Mouse (Mus musculus): ENCODE data around the gene Lmo1. TPM values are rescaled to one million over a fixed set of nuclear protein-coding genes. Genes with fewer than 3 reads are reported as not detected.

The Lmo1 gene
- polyA plus RNA-seq, 1 experiment from 2014 or later: 5.2 TPM

GRCm38 (mm10) chr7:109165931-109166585, 8.9 kb downstream of the Lmo1 start:
- Histone ChIP-seq H3K27ac (ENCODE audit: low read length) (no peak overlapping the region), H3K4me1 (ENCODE audit: control insufficient read depth, insufficient read depth, low read length) (no peaks in the 10 kb centered on the region), H3K9me3 (replicated peaks; ENCODE audit: control insufficient read depth, low read length) (no peaks in the 10 kb centered on the region), H3K27me3 (ENCODE audit: control insufficient read depth, insufficient read depth, low read length) (peaks cover 20% of the 10 kb centered on the region), H3K36me3 (ENCODE audit: control insufficient read depth, insufficient read depth, low read length) (no peaks in the 10 kb centered on the region), H3K9ac (ENCODE audit: low read length) (no peak overlapping the region), H3K4me3 (replicated peaks; ENCODE audit: low read length) (no peak overlapping the region), H3K4me2 (ENCODE audit: low read depth, low read length) (no peak overlapping the region)
- ATAC-seq (ENCODE audit: insufficient read depth, low FRiP score): no peak
- WGBS: 65% methylated on average over 17 of the region's 17 CpGs

- ATAC-seq (ENCODE audit: insufficient read depth, low FRiP score): no peak
- Histone ChIP-seq H3K4me1 (ENCODE audit: control insufficient read depth, insufficient read depth, low read length) (no peaks in the 10 kb centered on the region), H3K27me3 (ENCODE audit: control insufficient read depth, insufficient read depth, low read length) (no peaks in the 10 kb centered on the region), H3K9ac (ENCODE audit: low read length) (no peak overlapping the region), H3K36me3 (ENCODE audit: control insufficient read depth, insufficient read depth, low read length) (no peaks in the 10 kb centered on the region), H3K4me3 (replicated peaks; ENCODE audit: low read length) (no peak overlapping the region), H3K27ac (ENCODE audit: low read length) (no peak overlapping the region), H3K9me3 (replicated peaks; ENCODE audit: control insufficient read depth, low read length) (no peaks in the 10 kb centered on the region), H3K4me2 (ENCODE audit: low read depth, low read length) (no peak overlapping the region)
- 73% methylated on average over 11 of the region's 11 CpGs for WGBS
These were observed 20.7 kb downstream of the Lmo1 start for GRCm38 (mm10) chr7:109154331-109154730.

- Histone ChIP-seq H3K4me2 (ENCODE audit: low read depth, low read length) (no peak overlapping the region), H3K27ac (ENCODE audit: low read length) (no peak overlapping the region), H3K36me3 (ENCODE audit: control insufficient read depth, insufficient read depth, low read length) (no peaks in the 10 kb centered on the region), H3K9ac (ENCODE audit: low read length) (no peak overlapping the region), H3K4me1 (ENCODE audit: control insufficient read depth, insufficient read depth, low read length) (no peaks in the 10 kb centered on the region), H3K27me3 (ENCODE audit: control insufficient read depth, insufficient read depth, low read length) (no peaks in the 10 kb centered on the region), H3K4me3 (replicated peaks; ENCODE audit: low read length) (no peak overlapping the region), H3K9me3 (replicated peaks; ENCODE audit: control insufficient read depth, low read length) (no peaks in the 10 kb centered on the region)
- WGBS: 63% methylated on average over 5 of the region's 5 CpGs
- no peak for ATAC-seq (ENCODE audit: insufficient read depth, low FRiP score)
These were observed 21.5 kb downstream of the Lmo1 start for GRCm38 (mm10) chr7:109153538-109153937.

- H3K4me2 ChIP-seq (ENCODE audit: low read depth, low read length): no peak overlapping the region
- 88% methylated on average over 4 of the region's 4 CpGs for WGBS
These were observed 23.9 kb downstream of the Lmo1 start for GRCm38 (mm10) chr7:109151088-109151487.

GRCm38 (mm10) chr7:109145211-109145610, 29.8 kb downstream of the Lmo1 start:
- Histone ChIP-seq H3K27me3 (ENCODE audit: control insufficient read depth, insufficient read depth, low read length) (no peaks in the 10 kb centered on the region), H3K4me2 (ENCODE audit: low read depth, low read length) (no peak overlapping the region), H3K4me1 (ENCODE audit: control insufficient read depth, insufficient read depth, low read length) (0 out of 2 replicates have a peak, but pooled peaks cover 2% of the 10 kb centered on the region), H3K27ac (ENCODE audit: low read length) (no peak overlapping the region), H3K9me3 (replicated peaks; ENCODE audit: control insufficient read depth, low read length) (no peaks in the 10 kb centered on the region), H3K9ac (ENCODE audit: low read length) (no peak overlapping the region), H3K36me3 (ENCODE audit: control insufficient read depth, insufficient read depth, low read length) (no peaks in the 10 kb centered on the region), H3K4me3 (replicated peaks; ENCODE audit: low read length) (no peak overlapping the region)
- 49% methylated on average over 8 of the region's 8 CpGs for WGBS
- ATAC-seq (ENCODE audit: insufficient read depth, low FRiP score): no peak

More at GRCm38 (mm10) chr7:109151088-109151487, 23.9 kb downstream of the Lmo1 start:
- Histone ChIP-seq H3K36me3 (ENCODE audit: control insufficient read depth, insufficient read depth, low read length) (no peaks in the 10 kb centered on the region), H3K27me3 (ENCODE audit: control insufficient read depth, insufficient read depth, low read length) (no peaks in the 10 kb centered on the region), H3K4me1 (ENCODE audit: control insufficient read depth, insufficient read depth, low read length) (no peaks in the 10 kb centered on the region), H3K9me3 (replicated peaks; ENCODE audit: control insufficient read depth, low read length) (no peaks in the 10 kb centered on the region), H3K4me3 (replicated peaks; ENCODE audit: low read length) (no peak overlapping the region), H3K9ac (ENCODE audit: low read length) (no peak overlapping the region), H3K27ac (ENCODE audit: low read length) (no peak overlapping the region)
- no peak for ATAC-seq (ENCODE audit: insufficient read depth, low FRiP score)

- Histone ChIP-seq H3K27ac (ENCODE audit: low read length) (no peak overlapping the region), H3K27me3 (ENCODE audit: control insufficient read depth, insufficient read depth, low read length) (no peaks in the 10 kb centered on the region), H3K9me3 (replicated peaks; ENCODE audit: control insufficient read depth, low read length) (no peaks in the 10 kb centered on the region), H3K9ac (ENCODE audit: low read length) (no peak overlapping the region), H3K36me3 (ENCODE audit: control insufficient read depth, insufficient read depth, low read length) (no peaks in the 10 kb centered on the region), H3K4me3 (replicated peaks; ENCODE audit: low read length) (no peak overlapping the region), H3K4me1 (ENCODE audit: control insufficient read depth, insufficient read depth, low read length) (0 out of 2 replicates have a peak, but pooled peaks cover 2% of the 10 kb centered on the region), H3K4me2 (ENCODE audit: low read depth, low read length) (no peak overlapping the region)
- WGBS: 51% methylated on average over 11 of the region's 11 CpGs
- ATAC-seq (ENCODE audit: insufficient read depth, low FRiP score): no peak
These were observed 30.3 kb downstream of the Lmo1 start for GRCm38 (mm10) chr7:109144705-109145104.

- 0 out of 2 replicates have a peak, but pooled peaks cover 2% of the 10 kb centered on the region for H3K4me1 ChIP-seq (ENCODE audit: control insufficient read depth, insufficient read depth, low read length)
- H3K9ac ChIP-seq (ENCODE audit: low read length): no peak overlapping the region
- H3K4me2 ChIP-seq (ENCODE audit: low read depth, low read length): no peak overlapping the region
- no peaks in the 10 kb centered on the region for H3K27me3 ChIP-seq (ENCODE audit: control insufficient read depth, insufficient read depth, low read length)
- no peaks in the 10 kb centered on the region for H3K36me3 ChIP-seq (ENCODE audit: control insufficient read depth, insufficient read depth, low read length)
- ATAC-seq (ENCODE audit: insufficient read depth, low FRiP score): no peak
- no peak overlapping the region for H3K4me3 ChIP-seq (replicated peaks; ENCODE audit: low read length)
- H3K9me3 ChIP-seq (replicated peaks; ENCODE audit: control insufficient read depth, low read length): no peaks in the 10 kb centered on the region
- no peak overlapping the region for H3K27ac ChIP-seq (ENCODE audit: low read length)
- whole genome bisulfite sequencing: 64% methylated on average over 2 of the region's 2 CpGs
These were observed 32.4 kb downstream of the Lmo1 start for GRCm38 (mm10) chr7:109142564-109142963.

GRCm38 (mm10) chr7:109141753-109142152, 33.3 kb downstream of the Lmo1 start:
- Histone ChIP-seq H3K4me3 (replicated peaks; ENCODE audit: low read length) (no peak overlapping the region), H3K9me3 (replicated peaks; ENCODE audit: control insufficient read depth, low read length) (no peaks in the 10 kb centered on the region), H3K9ac (ENCODE audit: low read length) (no peak overlapping the region), H3K27ac (ENCODE audit: low read length) (no peak overlapping the region), H3K4me1 (ENCODE audit: control insufficient read depth, insufficient read depth, low read length) (0 out of 2 replicates have a peak, but pooled peaks cover 2% of the 10 kb centered on the region), H3K4me2 (ENCODE audit: low read depth, low read length) (no peak overlapping the region), H3K27me3 (ENCODE audit: control insufficient read depth, insufficient read depth, low read length) (no peaks in the 10 kb centered on the region), H3K36me3 (ENCODE audit: control insufficient read depth, insufficient read depth, low read length) (no peaks in the 10 kb centered on the region)
- 48% methylated on average over 3 of the region's 3 CpGs for WGBS
- ATAC-seq (ENCODE audit: insufficient read depth, low FRiP score): no peak

- no peaks in the 10 kb centered on the region for H3K36me3 ChIP-seq (ENCODE audit: control insufficient read depth, insufficient read depth, low read length)
- H3K27me3 ChIP-seq (ENCODE audit: control insufficient read depth, insufficient read depth, low read length): no peaks in the 10 kb centered on the region
- no peaks in the 10 kb centered on the region for H3K9me3 ChIP-seq (replicated peaks; ENCODE audit: control insufficient read depth, low read length)
- H3K4me1 ChIP-seq (ENCODE audit: control insufficient read depth, insufficient read depth, low read length): 0 out of 2 replicates have a peak, but pooled peaks cover 2% of the 10 kb centered on the region
- H3K4me3 ChIP-seq (replicated peaks; ENCODE audit: low read length): no peak overlapping the region
- H3K4me2 ChIP-seq (ENCODE audit: low read depth, low read length): no peak overlapping the region
- H3K9ac ChIP-seq (ENCODE audit: low read length): no peak overlapping the region
- no peak for ATAC-seq (ENCODE audit: insufficient read depth, low FRiP score)
- H3K27ac ChIP-seq (ENCODE audit: low read length): no peak overlapping the region
- WGBS: 62% methylated on average over 2 of the region's 2 CpGs
These were observed 34.0 kb downstream of the Lmo1 start for GRCm38 (mm10) chr7:109141054-109141453.

Data from stomach, embryonic 16.5 days (tissue).